Mouse (Mus musculus) cerebellum, adult (tissue): ENCODE results near the gene Slc12a8.
"Not testable (repeated sequence)": the region's sequence is repeated elsewhere in the genome, so short reads cannot be mapped to it uniquely, and the experiment has no call there.

Experiments
- ATAC-seq: cut with Nextera tagmentation; 2 replicates; pipeline ENCODE4 v1.9.2; 2017; ENCODE audit warnings: mild to moderate bottlenecking, moderate library complexity, mixed read lengths; ENCODE audit not compliant: insufficient number of reproducible peaks, low FRiP score, low TSS enrichment

Slc12a8 gene

DNA sequence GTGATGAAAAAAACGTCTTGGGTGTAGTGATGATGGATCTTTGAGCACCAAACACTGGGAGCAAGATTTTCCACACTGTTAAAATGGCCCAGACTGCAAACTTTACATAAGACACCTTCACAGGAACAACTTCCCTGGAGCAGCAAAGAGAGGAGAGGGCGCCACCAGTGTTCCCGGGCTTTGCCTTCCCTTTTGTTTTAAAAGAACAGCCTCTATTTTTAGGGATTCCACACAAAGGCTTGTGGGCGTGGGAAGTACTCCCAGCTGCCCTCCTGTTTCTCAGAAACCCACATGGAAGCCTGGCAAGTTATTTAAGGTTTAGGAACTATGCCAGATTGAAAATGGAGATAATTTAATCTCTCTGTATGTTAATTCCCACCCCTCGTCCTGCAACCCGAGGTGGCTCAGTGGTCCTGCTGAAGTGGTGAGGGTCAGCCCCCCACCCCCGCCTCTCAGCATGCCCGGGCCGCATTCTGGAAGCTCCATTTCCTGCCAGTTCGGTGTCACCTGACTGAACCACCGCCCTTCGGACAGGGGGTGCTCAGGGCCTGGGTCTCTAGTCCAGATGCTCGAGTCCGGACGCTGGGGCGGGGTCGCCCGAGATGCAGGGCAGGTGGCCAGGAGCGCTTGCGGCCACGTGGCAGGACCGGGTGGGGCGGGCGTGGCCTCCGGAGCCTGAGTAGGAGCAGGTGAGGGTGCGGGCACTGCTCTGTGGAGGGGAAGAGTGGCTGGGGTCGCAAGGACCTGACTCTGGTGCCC, at the start of gene Slc12a8:
Slc12a8 (plus strand) TSS at position 522 of the 759 bp plus-strand sequence.
- peak; percentile 50; the same call in 1 of the 2 replicates for ATAC-seq

DNA sequence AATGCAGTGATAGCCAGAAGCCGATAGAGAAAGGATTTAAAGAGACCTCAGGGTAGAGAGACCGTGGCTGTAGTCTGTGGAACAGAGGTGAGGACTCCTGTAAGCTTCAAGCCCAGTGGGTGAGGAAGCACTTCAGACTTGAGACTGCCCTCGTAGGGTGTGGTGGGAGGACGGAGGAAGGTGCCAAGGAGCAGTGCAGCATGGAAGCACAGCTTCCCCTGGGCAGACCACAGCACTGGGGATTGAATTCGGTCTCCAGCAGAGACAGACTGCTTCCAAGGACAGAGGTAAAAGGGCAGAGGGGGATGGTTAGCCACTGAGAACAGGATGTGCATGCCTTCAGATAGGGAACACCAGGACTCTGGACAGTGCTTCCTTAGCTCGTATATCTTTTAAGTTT, 49.7 kb upstream of the Slc12a8 start:
- no peak; the same call in 1 of the 2 replicates for ATAC-seq

DNA sequence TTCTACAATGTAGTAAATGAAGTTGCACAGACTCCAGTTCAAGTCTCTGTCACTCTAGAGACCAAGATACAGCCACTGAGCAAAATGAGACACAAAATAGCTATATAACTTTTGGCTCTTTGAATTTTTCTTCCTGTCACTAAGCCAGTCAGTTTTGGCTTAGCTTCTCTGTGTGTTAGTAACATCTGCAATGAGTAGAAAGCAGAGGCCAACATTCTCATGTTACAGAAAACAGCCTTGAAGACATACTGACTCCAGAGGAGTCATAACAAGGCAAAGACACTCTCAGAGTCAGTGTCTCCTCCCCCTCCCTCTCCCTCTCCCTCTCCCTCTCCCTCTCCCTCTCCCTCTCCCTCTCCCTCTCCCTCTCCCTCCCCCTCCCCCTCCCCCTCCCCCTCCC, 47.2 kb upstream of the Slc12a8 start:
- ATAC-seq = no peak

DNA sequence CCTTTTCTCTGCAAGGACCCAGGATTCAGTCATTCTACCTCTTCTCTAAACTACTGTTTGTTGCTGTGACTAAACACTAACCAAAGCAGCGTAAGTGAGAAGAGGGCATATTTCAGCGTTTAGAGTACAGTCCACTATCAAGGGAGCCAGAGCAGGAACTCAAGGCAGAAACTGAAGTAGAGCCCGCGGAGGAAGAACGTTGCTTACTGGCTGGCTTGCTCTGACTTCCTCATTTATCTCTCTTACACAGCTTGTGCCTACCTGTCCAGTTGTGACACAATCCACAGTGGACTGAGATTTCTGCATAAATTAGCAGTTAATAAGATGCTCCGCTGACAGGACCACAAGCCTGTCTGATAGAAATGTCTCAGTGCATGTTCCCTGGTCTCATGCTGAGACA, 42.7 kb upstream of the Slc12a8 start:
- ATAC-seq = no peak

DNA sequence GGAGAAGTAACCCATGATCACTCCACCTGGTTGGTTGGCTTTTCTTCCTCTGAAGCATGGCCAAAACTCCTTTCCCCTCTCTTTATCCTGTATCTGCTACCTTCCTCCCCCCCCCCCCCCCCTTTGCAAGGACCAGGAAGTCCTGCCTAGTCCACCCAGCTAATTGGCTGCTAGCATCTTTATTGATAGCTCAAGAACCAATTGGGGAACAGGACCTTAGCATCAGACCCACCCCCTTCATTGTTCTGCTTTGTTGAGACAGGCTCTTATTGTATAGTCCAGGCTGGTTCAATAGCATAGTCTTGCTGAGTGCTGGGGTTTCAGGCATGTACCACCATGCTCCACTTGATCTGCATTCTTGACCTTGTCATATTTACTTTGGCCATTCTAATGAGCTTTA, 37.2 kb upstream of the Slc12a8 start:
- no peak for ATAC-seq

DNA sequence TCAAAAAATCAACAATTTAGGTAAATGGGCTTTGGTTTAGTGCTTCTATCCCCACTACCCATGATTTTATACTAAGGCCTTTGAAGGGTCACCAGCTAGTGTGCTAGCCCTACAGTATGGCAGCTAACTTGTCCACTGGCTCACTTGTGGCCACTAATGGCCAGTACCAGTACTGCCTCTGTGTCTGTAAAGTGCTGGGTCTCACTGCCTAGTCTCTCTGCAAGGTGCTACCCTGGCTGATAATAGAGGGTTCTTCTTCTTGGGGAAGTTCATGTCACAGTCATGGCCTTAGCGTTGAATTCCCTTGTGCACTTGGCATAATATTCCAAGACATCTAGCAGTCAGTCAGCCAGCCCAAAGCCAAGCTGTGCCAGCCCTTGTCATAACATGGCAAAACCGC, 36.0 kb upstream of the Slc12a8 start:
- no peak for ATAC-seq

DNA sequence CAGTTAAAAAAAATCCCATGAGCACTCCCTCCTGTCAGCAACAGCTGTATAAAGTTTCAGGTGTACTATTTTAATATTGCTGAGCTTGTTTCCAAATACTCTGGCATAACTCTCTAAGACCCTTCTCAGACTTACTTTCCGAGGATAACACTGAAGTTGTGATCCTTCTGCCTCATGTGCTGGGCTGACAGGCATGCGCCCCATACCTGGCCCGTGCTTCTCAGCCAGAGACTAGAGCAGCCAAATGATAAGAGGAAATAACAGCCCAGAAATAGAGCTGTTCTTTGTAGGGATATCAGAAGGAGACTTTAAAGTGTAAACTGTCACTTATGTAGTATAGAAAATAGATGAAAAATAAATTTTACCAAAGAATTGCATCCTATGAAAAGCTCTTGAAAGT, 34.8 kb upstream of the Slc12a8 start:
- ATAC-seq = no peak

DNA sequence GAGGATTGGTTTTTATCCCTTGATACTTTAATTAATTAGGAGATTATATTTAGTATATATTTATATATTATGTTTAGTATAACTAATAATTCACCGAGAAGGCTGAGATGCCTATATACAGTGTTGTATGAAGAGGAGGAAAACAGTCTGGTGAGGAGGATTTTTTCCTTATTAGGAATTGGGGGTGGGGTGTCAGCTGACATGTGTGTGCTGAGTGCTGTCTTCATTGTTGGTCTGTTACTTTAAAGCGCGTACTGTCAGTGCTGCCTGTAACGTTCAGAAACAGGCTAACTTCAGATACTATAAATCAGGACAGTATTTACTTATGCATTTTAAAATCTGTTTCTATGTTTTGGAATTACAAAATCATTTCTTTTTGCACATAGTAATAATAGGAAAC, 29.4 kb upstream of the Slc12a8 start:
- ATAC-seq = no peak

DNA sequence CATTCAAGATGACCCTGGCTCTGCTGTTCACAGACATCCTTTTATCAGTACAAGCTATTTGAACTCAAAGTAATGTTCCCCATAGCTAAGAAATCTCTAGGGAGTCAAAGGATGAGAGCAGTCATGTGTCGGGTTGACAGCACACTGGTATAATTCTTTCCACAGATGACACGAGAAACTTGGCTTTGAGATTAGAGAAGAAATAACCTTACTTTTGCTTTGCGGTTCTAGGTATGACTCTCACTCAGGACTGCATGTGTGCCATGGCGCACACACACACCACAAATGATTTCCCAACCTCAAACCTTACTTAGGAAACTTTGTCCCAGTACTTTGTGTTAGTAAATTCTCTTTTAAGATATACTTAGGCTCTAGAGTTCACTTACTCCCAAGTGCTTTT, 22.8 kb upstream of the Slc12a8 start:
- no peak for ATAC-seq

DNA sequence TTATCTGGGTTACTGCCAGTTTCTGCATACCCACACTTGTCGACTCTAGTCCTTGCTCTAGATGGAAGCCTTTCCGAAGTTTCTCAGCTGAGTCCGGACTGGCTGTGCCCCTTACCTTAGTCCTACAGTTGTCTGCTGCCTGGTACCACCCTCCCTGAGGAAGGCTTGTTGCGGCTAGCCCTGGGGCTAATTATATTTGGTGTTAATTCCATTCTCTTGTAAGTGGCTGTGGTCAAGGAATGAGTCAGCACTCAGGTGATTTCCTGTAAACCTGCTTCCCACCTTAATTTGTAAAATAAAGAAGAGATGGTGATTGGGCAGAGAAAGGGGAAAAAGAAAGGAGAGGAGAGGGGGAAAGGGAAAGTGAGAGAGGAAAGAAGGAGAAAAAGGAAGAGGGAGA, 9.0 kb upstream of the Slc12a8 start:
- ATAC-seq = no peak

DNA sequence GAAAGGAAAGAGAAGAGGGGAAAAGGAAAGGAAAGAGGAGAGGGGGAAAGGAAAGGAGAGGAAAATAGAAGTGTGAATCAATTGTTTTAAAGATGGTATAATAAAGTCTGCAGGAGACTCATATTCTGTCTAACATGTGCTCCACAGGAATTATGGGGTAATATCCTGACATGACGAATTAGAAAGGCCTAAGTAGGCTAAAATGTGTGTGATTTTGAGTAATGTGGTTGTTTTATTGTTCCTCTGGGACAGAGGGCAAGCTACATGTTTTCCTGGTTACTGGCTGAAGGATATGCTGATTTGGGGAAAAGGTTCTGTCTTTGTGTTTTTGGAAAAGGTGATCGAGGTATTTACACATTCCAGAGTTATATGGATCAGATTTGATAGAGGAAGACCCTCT, 7.9 kb upstream of the Slc12a8 start:
- ATAC-seq = not testable (repeated sequence)

DNA sequence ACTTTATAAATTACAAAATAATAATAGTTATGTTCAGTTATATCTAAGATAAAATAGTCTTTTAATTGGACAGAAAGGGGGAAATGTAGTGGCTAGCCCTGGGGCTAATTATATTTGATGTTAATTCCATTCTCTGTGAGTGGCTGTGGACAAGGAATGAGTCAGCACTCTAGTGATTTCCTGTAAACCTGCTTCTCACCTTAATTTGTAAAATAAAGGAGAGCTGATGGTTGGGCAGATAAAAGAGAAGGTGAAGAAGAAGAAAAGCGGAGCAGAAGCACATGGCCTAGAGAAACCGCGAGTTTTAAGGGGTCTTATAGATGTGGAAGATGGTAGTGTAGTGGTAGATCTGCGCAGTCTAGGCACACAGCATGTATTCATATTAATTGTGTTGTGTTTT, 6.3 kb upstream of the Slc12a8 start:
- not testable (repeated sequence) for ATAC-seq

DNA sequence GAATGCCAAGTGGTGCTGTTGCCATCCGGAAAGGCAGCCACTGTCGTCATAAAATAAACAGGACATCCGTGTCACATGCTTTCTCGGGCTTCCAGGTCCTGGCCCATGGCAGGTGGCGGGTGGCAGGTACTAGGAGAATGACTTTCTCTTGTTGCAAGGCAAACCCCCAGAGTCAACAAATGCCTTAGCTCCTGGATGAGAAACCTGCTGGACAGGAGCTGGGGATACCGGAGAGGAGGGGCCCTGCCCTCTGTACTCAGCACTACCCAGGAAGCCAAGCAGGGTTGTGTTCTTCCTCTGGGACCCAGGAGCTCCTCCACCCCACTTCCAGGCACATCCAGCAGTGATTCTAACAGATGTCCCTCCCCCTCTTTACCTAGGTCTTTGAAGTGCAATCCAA, 4.6 kb upstream of the Slc12a8 start:
- ATAC-seq = no peak

DNA sequence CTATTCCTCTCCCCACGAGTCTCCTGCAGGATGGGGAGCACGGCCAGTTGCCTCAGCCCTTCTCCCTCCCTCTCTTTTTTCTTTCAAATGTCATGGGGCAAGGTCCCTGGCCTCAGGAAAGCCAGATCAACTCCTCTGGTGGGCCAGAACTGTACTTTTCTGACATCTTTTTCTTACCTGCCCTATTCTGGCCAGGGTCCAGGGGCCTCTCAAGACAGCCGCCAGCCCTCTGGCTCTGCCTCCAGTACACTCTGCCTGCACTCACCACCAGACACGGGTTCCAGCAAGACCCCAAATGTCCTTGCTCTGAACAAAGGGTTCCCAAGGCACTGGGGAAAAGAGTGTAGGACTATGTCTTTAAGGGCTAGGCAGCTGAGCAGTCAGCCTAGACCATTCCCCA, 499 bp downstream of the Slc12a8 start:
- peak; percentile 37; the same call in 1 of the 2 replicates for ATAC-seq

DNA sequence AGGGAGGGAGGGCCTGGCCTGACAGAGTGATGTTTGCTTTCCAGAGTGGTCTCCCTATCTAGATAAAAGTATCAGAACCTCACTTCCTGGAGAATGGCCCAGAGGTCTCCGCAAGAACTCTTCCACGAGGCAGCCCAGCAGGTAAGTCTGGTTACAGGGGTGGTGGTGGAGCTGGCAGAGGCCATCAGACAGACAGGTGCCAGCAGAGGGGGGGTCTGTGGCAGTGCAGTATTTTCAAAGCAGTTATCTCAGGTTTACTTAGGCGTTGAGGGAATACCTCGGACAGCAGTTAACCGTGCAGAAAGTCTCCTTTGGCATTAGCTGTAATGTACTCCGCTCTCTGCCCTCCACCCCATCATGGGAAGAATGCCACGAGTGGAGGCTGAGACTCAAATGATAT, 1.1 kb downstream of the Slc12a8 start:
- no peak for ATAC-seq

DNA sequence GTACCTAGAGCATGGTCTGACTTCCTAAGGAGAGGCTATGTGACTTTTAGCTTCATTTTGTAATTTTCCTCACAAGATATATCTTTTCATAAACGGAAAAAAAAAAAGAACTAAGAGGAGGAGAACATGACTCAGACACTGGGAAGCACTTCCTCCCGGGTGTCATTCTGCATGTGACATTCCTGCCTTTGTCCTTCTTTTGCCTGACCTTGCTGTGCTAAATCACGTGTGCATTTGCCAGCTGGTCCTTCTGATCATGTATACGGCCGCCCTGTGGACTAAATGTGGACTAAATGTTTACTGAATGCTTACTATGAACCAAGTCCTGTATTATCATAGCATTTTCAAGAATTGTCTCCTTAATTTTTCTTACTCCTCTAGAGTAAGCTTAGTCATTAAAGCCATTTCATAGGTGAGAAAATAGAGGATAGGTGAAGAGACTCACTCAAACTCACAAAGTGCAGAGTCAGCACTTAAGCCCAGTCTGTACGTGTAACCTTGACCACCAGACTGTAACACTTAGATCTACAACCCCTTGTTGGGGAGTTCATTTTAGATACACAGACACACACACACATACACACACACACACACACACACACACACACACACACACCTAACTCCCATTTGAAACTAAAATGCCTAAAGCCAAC, 2.9 kb downstream of the Slc12a8 start:
- no peak for ATAC-seq

DNA sequence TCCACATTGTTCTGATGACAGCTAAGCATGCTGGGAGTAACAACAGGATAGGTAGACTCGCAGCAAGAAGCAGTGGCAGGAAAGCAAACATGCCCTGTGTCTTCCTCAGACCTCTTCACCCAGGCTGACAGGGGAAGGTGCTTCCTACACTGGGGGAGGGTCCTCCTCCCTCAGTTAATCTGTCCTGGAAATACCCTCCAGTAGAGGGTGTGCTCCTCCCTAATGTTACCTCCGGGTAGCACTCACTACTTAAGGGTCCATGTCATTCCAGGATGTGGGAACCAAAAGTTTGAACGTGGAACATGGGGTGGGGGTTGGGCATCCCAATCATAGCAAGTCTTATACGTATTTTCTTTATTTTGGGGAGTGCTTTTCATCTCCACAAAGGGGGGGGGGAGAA, 5.4 kb downstream of the Slc12a8 start:
- no peak for ATAC-seq

DNA sequence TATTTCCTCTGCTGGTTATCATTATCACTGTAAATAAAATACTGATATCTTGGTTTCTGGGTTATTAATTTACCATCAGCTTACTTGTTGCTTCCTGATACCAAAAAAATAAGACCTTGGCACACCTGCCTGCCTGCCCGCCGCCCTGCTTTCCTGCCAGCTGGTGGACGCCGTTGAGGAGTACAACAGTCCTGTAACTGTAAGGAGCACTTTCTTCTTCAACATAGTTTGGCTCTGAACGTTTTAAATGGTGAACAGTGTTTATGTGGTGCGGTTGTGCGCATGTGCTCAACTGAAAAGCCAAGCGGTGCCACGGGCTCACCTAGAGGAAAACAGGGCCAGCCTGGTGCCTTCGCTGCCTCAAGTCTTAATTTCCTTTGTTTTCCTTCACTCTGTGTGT, 6.4 kb downstream of the Slc12a8 start:
- no peak for ATAC-seq

DNA sequence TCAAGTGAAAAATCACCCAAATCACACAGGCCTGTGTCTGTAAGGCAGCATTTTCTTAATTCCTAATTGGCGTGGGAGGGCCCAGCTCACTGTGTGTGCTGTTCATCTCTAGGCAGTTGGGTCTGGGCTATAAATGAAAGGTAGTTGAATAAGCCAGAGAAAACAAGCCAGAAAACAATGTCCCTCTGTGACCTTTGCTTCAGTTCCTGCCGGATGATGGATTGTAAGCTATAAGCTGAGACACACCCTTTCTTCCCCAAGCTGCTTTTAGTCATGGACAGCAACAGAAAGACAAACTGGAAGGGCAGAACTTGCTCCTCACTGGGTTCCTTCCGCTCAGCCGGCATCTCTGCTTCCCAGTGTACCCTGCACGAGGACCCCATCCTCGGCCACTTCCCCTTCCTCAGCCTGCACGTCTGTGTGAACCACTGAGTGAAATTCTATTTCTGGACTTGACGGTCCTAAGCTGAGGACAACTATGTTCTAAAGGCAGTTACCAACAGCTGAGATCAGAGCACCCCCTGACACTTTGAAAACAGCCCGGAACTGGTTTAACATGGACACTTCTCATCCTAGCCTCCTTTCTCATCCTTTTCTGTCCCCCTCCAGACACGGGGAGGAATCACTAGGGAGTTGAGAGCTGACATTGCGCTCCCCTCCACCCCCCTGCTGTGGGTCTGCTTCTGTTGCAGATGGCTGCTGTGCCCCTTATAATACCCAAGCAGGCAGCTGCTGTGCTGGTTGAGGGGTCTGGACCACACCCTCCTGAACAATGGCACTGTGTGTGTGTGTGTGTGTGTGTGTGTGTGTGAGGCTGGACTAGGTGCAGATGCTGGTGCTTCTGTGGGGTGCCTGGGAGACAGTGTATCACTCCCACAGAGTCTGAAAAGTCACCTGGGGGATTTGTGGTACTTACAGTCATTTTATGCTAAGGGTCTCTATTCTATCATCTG, 12.7 kb downstream of the Slc12a8 start:
- ATAC-seq = no peak

DNA sequence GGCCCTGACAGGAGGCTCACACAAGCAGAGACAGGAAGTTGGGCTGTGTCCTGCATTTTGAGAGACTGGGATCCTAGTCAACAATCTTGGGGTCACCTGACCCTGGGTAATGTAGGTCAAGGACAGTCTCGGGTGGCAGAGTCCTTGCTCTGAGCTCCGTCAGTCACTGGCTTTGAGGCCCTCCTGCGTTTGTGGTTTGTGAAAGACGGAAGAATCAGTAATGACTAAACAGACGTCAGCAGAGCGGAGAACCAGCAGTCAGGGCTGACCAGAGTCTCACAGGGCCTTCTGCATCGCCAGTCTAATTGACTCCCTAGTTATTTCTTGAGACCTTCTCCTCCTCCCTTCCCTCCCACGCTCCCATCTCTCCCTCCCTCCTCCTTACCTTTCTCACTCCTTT, 14.1 kb downstream of the Slc12a8 start:
- ATAC-seq = no peak

DNA sequence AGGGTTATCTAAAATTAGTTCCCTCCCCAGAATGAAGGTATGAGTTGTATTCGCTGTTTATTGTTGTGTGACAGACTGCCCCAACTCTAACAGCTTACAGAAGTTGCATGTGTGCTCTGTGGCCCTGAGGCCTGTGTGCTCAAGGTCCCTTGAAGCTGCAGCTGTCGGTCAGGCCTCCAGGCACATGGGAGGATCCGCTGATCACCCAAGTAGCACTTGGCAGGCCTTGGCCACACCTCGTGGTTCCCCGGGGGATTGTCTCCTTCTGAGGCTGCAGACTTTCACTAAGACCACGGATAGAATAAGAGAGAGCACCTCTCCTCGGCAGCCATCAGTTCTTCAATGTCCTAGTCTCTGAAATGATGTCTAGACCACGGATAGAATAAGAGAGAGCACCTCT, 19.3 kb downstream of the Slc12a8 start:
- ATAC-seq = no peak
